Mouse (Mus musculus) brain, adult 10 weeks (tissue): Measurements from ENCODE around the gene C1ql3. TPM values are rescaled to one million over a fixed set of nuclear protein-coding genes. Genes with fewer than 3 reads are reported as not detected.

ENCODE experiments used
- polyA plus RNA-seq: library from polyadenylated mRNA; stranded (reverse); fragments of 350-450 nt; fragmentation: Illumina TruSeq; extraction: RNeasy Lipid Tissue Mini Kit (QIAGEN cat#74804); gene quantifications from one replicate; pipeline ENCODE4 v1.2.3, GENCODE M21; 2015; ENCODE audit warnings: low read depth, low replicate concordance

C1ql3 gene
- 59.3 TPM for polyA plus RNA-seq

GRCm38 (mm10) chr2:13011472-13011871 is at the start of gene C1ql3:
TSS of gene C1ql3 (minus strand) at chr2:13011806.

Other genes with a start within 250 kb of the C1ql3 start
- gene Pter, start 87.8 kb downstream of the C1ql3 start, polyA plus RNA-seq, result 2.3 TPM